Mouse (Mus musculus): ENCODE measurements around the gene Plcl2. TPM values are rescaled to one million over a fixed set of nuclear protein-coding genes. Genes with fewer than 3 reads are reported as not detected.

The Plcl2 gene
- polyA plus RNA-seq, 1 experiment from 2014 or later: 6.7 TPM

DNA sequence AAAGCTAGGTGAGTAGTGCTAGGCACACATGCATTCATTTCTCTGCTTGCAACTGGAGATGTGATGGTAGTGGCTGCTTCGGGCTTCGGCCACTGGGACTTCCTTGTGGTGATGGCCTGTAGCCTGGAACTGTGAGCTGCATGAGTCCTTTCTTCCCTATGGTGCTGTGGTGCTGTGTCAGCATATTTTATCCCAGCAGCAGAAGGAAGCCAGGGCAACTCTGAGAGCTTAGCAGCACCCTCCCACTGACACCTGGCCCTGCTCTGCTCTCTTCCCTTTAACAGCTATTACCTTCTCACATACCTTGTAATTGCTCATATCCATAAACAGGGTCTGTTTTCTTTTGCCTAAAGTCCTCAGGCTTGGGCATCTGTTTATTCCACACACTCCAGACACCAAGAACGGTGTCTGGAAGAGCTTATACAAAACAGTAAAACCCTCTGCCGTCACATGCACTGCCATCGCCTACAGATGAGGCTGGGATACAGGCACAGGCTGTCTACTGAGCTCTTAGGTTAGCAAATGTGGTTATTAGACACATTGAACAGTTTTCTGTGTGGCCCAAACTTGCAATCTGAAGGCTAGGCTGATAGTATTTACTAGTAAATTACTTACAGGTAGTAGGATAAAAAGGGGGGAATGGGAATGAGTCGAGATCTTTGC is 139.7 kb downstream of the Plcl2 start:
- H3K36me3 ChIP-seq (ENCODE audit: control insufficient read depth, insufficient read depth, low read length): no peaks in the 10 kb centered on the region
- ATAC-seq (replicated peaks; ENCODE audit: low FRiP score, low TSS enrichment, low read depth) (no peak), DNase-seq (ENCODE audit: low spot score) (no peak)
- peaks cover 9% of the 10 kb centered on the region for H3K9me3 ChIP-seq (ENCODE audit: control insufficient read depth, low read length)
- WGBS: 83% methylated on average over 6 of the region's 6 CpGs
- H3K27me3 ChIP-seq (replicated peaks; ENCODE audit: control insufficient read depth, insufficient read depth, low read length): no peaks in the 10 kb centered on the region
- H3K4me1 ChIP-seq (replicated peaks; ENCODE audit: control insufficient read depth, insufficient read depth, low read length): no peaks in the 10 kb centered on the region
- no peak overlapping the region for H3K4me3 ChIP-seq (ENCODE audit: low read depth, low read length)
- no peak overlapping the region for H3K4me2 ChIP-seq (ENCODE audit: low read length)
- H3K27ac ChIP-seq (ENCODE audit: low read depth): no peak overlapping the region
- no peak overlapping the region for H3K9ac ChIP-seq (ENCODE audit: low read length)

DNA sequence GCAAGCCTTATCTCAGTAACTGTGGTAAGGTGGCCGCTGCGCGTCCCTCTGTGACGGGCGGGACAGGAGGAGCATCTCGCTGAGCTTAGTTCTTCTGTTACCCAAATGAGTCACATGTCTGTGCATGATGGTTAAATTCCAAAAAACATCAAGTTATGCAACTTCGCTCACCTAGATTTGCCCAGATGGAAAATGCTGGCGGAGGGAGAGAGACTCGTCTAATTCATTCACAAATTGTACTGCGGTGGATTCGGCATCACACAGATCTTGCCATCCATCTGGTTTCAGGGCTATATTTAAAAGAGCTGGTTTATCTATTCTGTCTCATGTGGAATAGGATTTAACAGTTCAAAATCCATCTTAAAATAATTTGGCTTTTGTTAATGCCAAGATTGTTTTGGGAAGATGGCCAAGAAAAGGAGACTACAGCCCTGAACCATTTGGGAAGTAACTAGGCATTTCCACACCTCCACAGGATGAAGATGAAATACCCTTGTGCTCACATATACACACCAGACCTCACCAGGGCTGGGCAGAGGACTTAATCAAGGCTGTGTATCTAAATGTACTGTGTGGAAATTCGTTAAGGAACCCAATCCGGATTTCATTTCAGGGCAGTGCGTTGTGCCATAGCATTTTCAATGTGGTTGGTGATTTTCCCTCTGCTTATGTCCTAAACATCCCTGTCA is 141.5 kb downstream of the Plcl2 start:
- DNase-seq (ENCODE audit: low spot score) (no peak), ATAC-seq (replicated peaks; ENCODE audit: low FRiP score, low TSS enrichment, low read depth) (no peak)
- Histone ChIP-seq H3K27me3 (replicated peaks; ENCODE audit: control insufficient read depth, insufficient read depth, low read length) (no peaks in the 10 kb centered on the region), H3K36me3 (ENCODE audit: control insufficient read depth, insufficient read depth, low read length) (no peaks in the 10 kb centered on the region), H3K27ac (ENCODE audit: low read depth) (no peak overlapping the region), H3K4me1 (replicated peaks; ENCODE audit: control insufficient read depth, insufficient read depth, low read length) (no peaks in the 10 kb centered on the region), H3K4me2 (ENCODE audit: low read length) (no peak overlapping the region), H3K9me3 (ENCODE audit: control insufficient read depth, low read length) (peaks cover 9% of the 10 kb centered on the region), H3K4me3 (ENCODE audit: low read depth, low read length) (no peak overlapping the region), H3K9ac (ENCODE audit: low read length) (no peak overlapping the region)
- WGBS: 95% methylated on average over 14 of the region's 14 CpGs

DNA sequence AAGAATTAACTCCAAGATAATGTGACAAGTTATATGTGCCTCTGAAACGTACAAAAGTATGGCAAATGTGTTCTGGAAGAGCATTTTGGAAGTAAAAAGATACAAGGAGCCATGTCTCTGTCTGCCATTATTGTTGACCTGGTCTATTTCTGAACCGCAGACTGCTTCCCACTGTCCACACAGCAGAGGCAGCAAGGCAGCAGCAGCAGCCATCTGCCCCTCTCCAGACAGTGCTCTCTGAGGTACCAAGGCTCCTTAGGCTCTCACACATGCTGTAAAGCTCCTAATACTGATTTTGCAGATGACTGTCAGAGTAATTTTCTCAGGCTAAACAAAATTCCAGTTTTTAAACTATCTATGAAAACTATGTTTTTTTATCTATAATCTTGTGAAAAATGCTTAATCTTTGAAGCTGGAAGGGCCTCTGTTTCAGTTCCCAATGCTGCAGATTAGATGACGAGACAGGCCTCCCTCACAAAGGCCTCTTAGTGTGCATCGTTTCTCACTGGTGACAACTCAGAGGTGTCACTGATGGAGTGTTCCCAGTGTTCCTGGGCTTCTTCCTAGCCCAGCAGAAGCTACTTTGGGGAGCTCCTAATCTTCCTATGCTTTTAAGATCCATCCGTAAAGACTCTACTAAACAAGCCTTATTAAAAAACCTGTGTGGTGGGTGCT is 145.7 kb downstream of the Plcl2 start:
- DNase-seq (ENCODE audit: low spot score) (no peak), ATAC-seq (replicated peaks; ENCODE audit: low FRiP score, low TSS enrichment, low read depth) (no peak)
- Histone ChIP-seq H3K4me2 (ENCODE audit: low read length) (no peak overlapping the region), H3K27me3 (replicated peaks; ENCODE audit: control insufficient read depth, insufficient read depth, low read length) (no peaks in the 10 kb centered on the region), H3K27ac (ENCODE audit: low read depth) (no peak overlapping the region), H3K4me1 (replicated peaks; ENCODE audit: control insufficient read depth, insufficient read depth, low read length) (no peaks in the 10 kb centered on the region), H3K36me3 (ENCODE audit: control insufficient read depth, insufficient read depth, low read length) (no peaks in the 10 kb centered on the region), H3K4me3 (ENCODE audit: low read depth, low read length) (no peak overlapping the region), H3K9me3 (ENCODE audit: control insufficient read depth, low read length) (no peaks in the 10 kb centered on the region), H3K9ac (ENCODE audit: low read length) (no peak overlapping the region)
- 61% methylated on average over 5 of the region's 5 CpGs for WGBS

DNA sequence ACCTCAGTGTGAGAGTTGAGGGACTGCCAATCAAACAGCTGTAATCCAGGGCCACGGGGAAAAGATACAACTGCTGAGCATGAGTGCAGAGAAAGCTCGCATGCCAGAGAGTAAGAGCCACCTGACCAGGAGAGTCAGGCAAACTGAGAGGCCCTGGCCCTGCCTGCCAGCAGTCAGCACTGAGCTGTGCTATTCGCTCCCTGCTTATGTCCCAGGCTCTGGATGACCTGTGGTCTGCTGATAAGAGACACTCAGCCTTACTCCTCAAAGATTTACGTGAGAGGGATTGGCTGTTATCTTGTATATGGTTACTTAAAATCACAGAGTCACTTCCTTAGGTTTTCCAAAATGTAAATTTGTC is 146.2 kb downstream of the Plcl2 start:
- WGBS: 42% methylated on average over 4 of the region's 4 CpGs
- Histone ChIP-seq H3K36me3 (ENCODE audit: control insufficient read depth, insufficient read depth, low read length) (no peaks in the 10 kb centered on the region), H3K27me3 (replicated peaks; ENCODE audit: control insufficient read depth, insufficient read depth, low read length) (no peaks in the 10 kb centered on the region), H3K9me3 (ENCODE audit: control insufficient read depth, low read length) (0 out of 2 replicates have a peak, but pooled peaks cover 3% of the 10 kb centered on the region), H3K4me2 (ENCODE audit: low read length) (no peak overlapping the region), H3K4me3 (ENCODE audit: low read depth, low read length) (no peak overlapping the region), H3K4me1 (replicated peaks; ENCODE audit: control insufficient read depth, insufficient read depth, low read length) (no peaks in the 10 kb centered on the region), H3K9ac (ENCODE audit: low read length) (no peak overlapping the region), H3K27ac (ENCODE audit: low read depth) (no peak overlapping the region)
- ATAC-seq (replicated peaks; ENCODE audit: low FRiP score, low TSS enrichment, low read depth): no peak
- DNase-seq (ENCODE audit: low spot score): no peak

DNA sequence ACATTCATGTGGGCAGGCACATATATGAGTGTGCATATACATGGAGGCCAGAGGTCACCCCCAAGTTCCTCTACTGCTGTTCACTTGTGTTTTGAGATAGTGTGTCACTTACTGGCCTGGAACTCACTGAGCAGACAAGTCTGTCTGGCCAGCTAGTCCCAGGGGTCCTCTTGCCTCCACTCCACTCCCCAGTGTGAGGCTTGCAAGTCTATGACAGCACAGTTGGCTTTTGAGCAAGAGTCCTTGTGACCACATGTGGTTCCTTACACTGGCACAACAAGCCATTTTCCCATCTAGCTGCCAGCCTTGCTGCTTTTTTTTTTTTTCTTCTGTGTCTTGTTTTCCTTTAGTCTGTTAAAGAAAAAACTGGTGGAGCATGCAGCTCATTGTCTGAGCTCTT is 148.1 kb downstream of the Plcl2 start:
- no peak overlapping the region for H3K9ac ChIP-seq (ENCODE audit: low read length)
- no peak overlapping the region for H3K4me3 ChIP-seq (ENCODE audit: low read depth, low read length)
- ATAC-seq (replicated peaks; ENCODE audit: low FRiP score, low TSS enrichment, low read depth): no peak

DNA sequence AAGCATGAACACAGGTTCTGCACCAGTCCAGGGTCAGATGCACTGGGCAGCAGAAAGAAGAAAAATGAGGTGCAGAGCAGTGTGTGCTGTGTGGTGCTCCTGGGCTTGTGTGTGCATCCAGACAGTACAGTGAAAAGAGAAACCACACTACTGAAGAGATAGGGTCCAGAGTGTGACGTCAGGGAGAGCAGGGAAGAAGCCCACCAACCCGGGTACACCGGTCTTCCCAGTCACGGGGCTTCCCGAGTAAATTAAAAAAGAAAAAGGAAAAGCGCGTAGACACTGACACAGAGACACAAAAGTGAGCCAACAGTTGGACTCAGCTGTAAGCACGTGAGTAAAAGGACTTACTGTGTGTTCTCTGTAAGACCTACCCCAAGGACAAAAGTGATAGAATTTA is 149.7 kb downstream of the Plcl2 start:
- Histone ChIP-seq H3K27me3 (replicated peaks; ENCODE audit: control insufficient read depth, insufficient read depth, low read length) (no peaks in the 10 kb centered on the region), H3K4me3 (ENCODE audit: low read depth, low read length) (no peak overlapping the region), H3K4me1 (replicated peaks; ENCODE audit: control insufficient read depth, insufficient read depth, low read length) (no peaks in the 10 kb centered on the region), H3K4me2 (ENCODE audit: low read length) (no peak overlapping the region), H3K9me3 (ENCODE audit: control insufficient read depth, low read length) (0 out of 2 replicates have a peak, but pooled peaks cover 3% of the 10 kb centered on the region), H3K27ac (ENCODE audit: low read depth) (no peak overlapping the region), H3K9ac (ENCODE audit: low read length) (no peak overlapping the region), H3K36me3 (ENCODE audit: control insufficient read depth, insufficient read depth, low read length) (no peaks in the 10 kb centered on the region)
- DNase-seq (ENCODE audit: low spot score): no peak
- no peak for ATAC-seq (replicated peaks; ENCODE audit: low FRiP score, low TSS enrichment, low read depth)
- WGBS: 95% methylated on average over 8 of the region's 8 CpGs

More for the DNA sequence above, 148.1 kb downstream of the Plcl2 start:
- Histone ChIP-seq H3K27ac (ENCODE audit: low read depth) (no peak overlapping the region), H3K4me2 (ENCODE audit: low read length) (no peak overlapping the region), H3K36me3 (ENCODE audit: control insufficient read depth, insufficient read depth, low read length) (no peaks in the 10 kb centered on the region), H3K9me3 (ENCODE audit: control insufficient read depth, low read length) (0 out of 2 replicates have a peak, but pooled peaks cover 3% of the 10 kb centered on the region), H3K4me1 (replicated peaks; ENCODE audit: control insufficient read depth, insufficient read depth, low read length) (no peaks in the 10 kb centered on the region), H3K27me3 (replicated peaks; ENCODE audit: control insufficient read depth, insufficient read depth, low read length) (no peaks in the 10 kb centered on the region)
- no peak for DNase-seq (ENCODE audit: low spot score)

DNA sequence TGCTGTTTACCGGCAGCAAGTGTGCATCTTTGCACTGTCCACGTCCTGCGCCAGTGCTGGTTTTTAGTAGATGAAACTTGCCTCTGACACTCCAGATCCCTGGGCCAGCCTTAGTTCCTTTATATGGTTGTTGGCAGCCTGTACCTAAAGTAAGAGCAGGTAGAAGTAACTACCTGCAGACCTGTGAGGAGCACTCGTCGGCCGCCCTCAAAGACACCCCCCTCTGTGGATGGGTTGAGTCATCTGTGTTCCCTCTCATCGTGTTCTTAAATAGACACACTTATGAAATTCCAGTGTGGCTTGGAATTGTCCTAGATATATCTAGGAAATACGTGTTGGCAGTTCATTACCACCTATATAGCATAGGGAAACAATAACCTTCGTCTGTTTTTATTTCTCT is 158.4 kb downstream of the Plcl2 start:
- no peak for ATAC-seq (replicated peaks; ENCODE audit: low FRiP score, low TSS enrichment, low read depth)
- no peak overlapping the region for H3K4me2 ChIP-seq (ENCODE audit: low read length)
- WGBS: 90% methylated on average over 9 of the region's 9 CpGs
- H3K9ac ChIP-seq (ENCODE audit: low read length): no peak overlapping the region
- no peak overlapping the region for H3K4me3 ChIP-seq (ENCODE audit: low read depth, low read length)
- no peaks in the 10 kb centered on the region for H3K9me3 ChIP-seq (ENCODE audit: control insufficient read depth, low read length)
- no peaks in the 10 kb centered on the region for H3K27me3 ChIP-seq (replicated peaks; ENCODE audit: control insufficient read depth, insufficient read depth, low read length)
- no peaks in the 10 kb centered on the region for H3K36me3 ChIP-seq (ENCODE audit: control insufficient read depth, insufficient read depth, low read length)
- no peaks in the 10 kb centered on the region for H3K4me1 ChIP-seq (replicated peaks; ENCODE audit: control insufficient read depth, insufficient read depth, low read length)
- no peak for DNase-seq (ENCODE audit: low spot score)
- H3K27ac ChIP-seq (ENCODE audit: low read depth): no peak overlapping the region

DNA sequence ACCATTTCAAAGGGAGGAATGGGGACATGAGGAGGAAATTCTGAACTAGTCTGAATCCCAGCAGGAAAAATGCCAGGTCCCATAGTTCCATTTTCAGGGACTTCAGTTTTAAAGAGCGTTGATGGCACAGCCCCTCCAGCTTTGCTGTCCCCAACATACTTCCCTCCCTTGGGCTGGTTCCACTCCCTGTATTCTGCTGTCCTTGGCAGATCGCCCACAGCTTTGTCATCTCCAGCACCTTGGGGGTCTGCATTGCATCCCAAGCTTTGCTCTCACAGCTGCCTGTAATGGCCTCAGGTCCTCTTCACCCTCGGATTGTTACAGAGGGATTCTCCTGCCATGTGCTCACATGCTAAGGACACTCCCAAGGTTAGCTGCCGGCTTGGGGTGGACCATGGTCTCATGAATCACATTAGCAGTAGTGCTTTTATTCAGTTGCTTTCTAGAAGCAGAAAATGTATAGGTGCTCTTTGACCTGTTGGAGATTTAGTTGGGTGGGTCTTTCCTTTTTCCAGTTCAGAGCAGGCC is 159.5 kb downstream of the Plcl2 start:
- H3K9ac ChIP-seq (ENCODE audit: low read length): no peak overlapping the region
- ATAC-seq (replicated peaks; ENCODE audit: low FRiP score, low TSS enrichment, low read depth): no peak
- WGBS: 79% methylated on average over 4 of the region's 4 CpGs
- no peak overlapping the region for H3K27ac ChIP-seq (ENCODE audit: low read depth)
- H3K4me3 ChIP-seq (ENCODE audit: low read depth, low read length): no peak overlapping the region
- no peaks in the 10 kb centered on the region for H3K9me3 ChIP-seq (ENCODE audit: control insufficient read depth, low read length)
- no peak for DNase-seq (ENCODE audit: low spot score)
- H3K4me2 ChIP-seq (ENCODE audit: low read length): no peak overlapping the region
- H3K4me1 ChIP-seq (replicated peaks; ENCODE audit: control insufficient read depth, insufficient read depth, low read length): no peaks in the 10 kb centered on the region
- H3K36me3 ChIP-seq (ENCODE audit: control insufficient read depth, insufficient read depth, low read length): no peaks in the 10 kb centered on the region
- H3K27me3 ChIP-seq (replicated peaks; ENCODE audit: control insufficient read depth, insufficient read depth, low read length): no peaks in the 10 kb centered on the region
